Mouse (Mus musculus) olfactory bulb, adult 2 months (tissue): ENCODE data around the gene Epb42.

ENCODE experiments used
- CTCF ChIP-seq: fragments of 200-500 bp; IDR thresholded peaks from 2 replicates; pipeline ENCODE4 v1.5.1; 2012; ENCODE audit warnings: low read depth, mild to moderate bottlenecking, low read length, moderate library complexity; ENCODE audit not compliant: insufficient read depth
- POLR2A ChIP-seq: fragments of 200-500 bp; IDR thresholded peaks from 2 replicates; pipeline ENCODE4 v1.6.1; 2012; ENCODE audit warnings: mild to moderate bottlenecking, low read depth, low read length, moderate library complexity; ENCODE audit not compliant: insufficient read depth

DNA sequence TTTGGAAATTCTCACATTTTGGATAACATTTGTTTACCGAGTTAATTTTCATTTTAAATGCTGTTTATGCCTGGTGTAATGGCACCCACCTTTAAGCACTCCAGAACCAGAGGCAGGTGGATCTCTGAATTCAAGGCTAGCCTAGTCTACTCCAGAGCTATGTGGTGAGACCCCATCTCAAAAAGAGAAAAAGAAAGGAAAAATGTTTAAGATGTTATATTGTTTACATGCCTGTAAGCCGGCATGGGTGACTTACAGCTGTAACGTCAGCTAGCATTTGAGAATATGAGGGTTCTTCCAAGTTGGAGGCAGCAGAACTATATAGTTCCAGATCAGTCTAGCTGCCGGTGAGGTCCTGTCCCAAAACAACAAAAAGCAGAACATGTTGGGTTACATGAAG lies 65.1 kb downstream of the Epb42 start:
- TF ChIP-seq CTCF (no peak), POLR2A (no peak)
